ENCODE assay signal across 8 mouse cellular contexts in the genomic region with DNA sequence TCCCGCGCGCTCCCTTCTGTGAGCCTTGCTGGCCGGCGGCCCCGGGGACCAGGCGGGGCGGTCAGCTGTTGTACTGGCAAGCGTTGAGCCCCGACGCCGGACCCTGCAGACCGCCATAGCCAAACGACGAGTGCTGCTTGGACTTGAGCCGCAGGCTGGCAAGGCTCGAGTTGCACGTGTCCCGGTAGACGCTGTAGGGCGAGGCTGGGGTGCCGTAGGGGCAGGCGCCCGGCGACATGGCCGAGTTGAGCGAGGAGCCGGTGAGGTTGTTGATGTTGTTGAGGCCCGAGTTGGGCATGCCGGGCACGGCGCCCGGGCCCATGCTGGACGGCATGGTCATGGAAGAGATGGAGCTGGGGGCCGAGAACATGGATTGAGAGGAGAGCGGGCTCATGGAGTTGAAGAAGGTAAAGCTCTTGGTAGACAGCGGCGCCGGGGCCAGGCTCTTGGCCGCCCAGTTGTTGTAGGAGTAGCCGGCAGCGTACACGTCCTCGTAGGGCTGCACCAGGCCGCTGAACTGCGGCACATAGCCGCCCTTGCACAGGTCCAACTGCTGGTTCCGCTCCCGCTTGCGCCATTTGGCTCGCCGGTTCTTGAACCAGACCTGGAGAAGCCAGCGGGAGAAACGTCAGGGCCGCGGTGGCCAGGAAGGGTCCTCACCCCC. TPM values are rescaled to one million over a fixed set of nuclear protein-coding genes. Genes with fewer than 3 reads are reported as not detected.
DNase-seq lines count a peak whose midpoint lies in the region; ATAC-seq and TF ChIP-seq lines count a peak whose summit lies in the region.

No protein-coding gene starts in this region.

- H3K36me3 ChIP-seq in kidney, embryonic 15.5 days: no peaks in the 10 kb centered on the region
- H3K36me3 ChIP-seq in forebrain, embryonic 16.5 days (ENCODE audit: control insufficient read depth, insufficient read depth): no peaks in the 10 kb centered on the region
- H3K36me3 ChIP-seq in limb, embryonic 15.5 days: no peaks in the 10 kb centered on the region

- H3K27me3 ChIP-seq in kidney, embryonic 15.5 days: peaks cover 94% of the 10 kb centered on the region
- peaks cover 67% of the 10 kb centered on the region for H3K27me3 ChIP-seq in forebrain, embryonic 16.5 days (replicated peaks; ENCODE audit: control insufficient read depth, insufficient read depth, low read length)
- peaks cover 87% of the 10 kb centered on the region for H3K27me3 ChIP-seq in limb, embryonic 15.5 days

- 2% methylated on average over 56 of the region's 56 CpGs for WGBS in kidney, embryonic 15.5 days
- under 1% methylated on average over 56 of the region's 56 CpGs for WGBS in forebrain, embryonic 16.5 days
- WGBS in limb, embryonic 15.5 days: 4% methylated on average over 56 of the region's 56 CpGs

- H3K4me2 ChIP-seq in kidney, embryonic 15.5 days: peak overlapping the region; percentile 21; the same call in 1 of the 2 replicates
- H3K4me2 ChIP-seq in forebrain, embryonic 16.5 days (ENCODE audit: low read length): no peak overlapping the region
- H3K4me2 ChIP-seq in limb, embryonic 15.5 days: peak overlapping the region; percentile 44

- no peak for TF ChIP-seq CTCF in brain, embryonic 14.5 days (IDR thresholded peaks at IDR 0.05; ENCODE audit: borderline replicate concordance, extremely low read depth, insufficient read depth, insufficient read length)

- no peak for DNase-seq in kidney, adult 8-10 months
- peak; percentile 38 for DNase-seq in brain, embryonic 14.5 days (ENCODE audit: low read depth)
- DNase-seq in right cerebral cortex, postnatal 4 days: no peak
- no peak for DNase-seq in right cerebral cortex, postnatal 10 days (ENCODE audit: low spot score in 2 of 2)
- no peak for DNase-seq in thymus, adult 18-20 months

- no peak overlapping the region for H3K9ac ChIP-seq in kidney, embryonic 15.5 days
- H3K9ac ChIP-seq in forebrain, embryonic 16.5 days (replicated peaks; ENCODE audit: low read depth, low read length): no peak overlapping the region
- H3K9ac ChIP-seq in limb, embryonic 15.5 days: no peak overlapping the region

- peak overlapping the region; percentile 9; the same call in 1 of the 2 replicates for H3K4me3 ChIP-seq in kidney, embryonic 15.5 days (replicated peaks)
- H3K4me3 ChIP-seq in forebrain, embryonic 16.5 days (replicated peaks; ENCODE audit: low read length): no peak overlapping the region
- peak overlapping the region; percentile 23 for H3K4me3 ChIP-seq in limb, embryonic 15.5 days

- no peak for TF ChIP-seq POLR2A in brain, embryonic 14.5 days (IDR thresholded peaks at IDR 0.05; ENCODE audit: borderline replicate concordance, extremely low read depth, insufficient read depth, insufficient read length, poor library complexity, severe bottlenecking)

- H3K4me1 ChIP-seq in kidney, embryonic 15.5 days: peaks cover 50% of the 10 kb centered on the region
- H3K4me1 ChIP-seq in forebrain, embryonic 16.5 days (replicated peaks; ENCODE audit: control insufficient read depth, insufficient read depth, low read length): peaks cover 15% of the 10 kb centered on the region
- peaks cover 57% of the 10 kb centered on the region for H3K4me1 ChIP-seq in limb, embryonic 15.5 days

- no peak overlapping the region for H3K27ac ChIP-seq in kidney, embryonic 15.5 days
- no peak overlapping the region for H3K27ac ChIP-seq in forebrain, embryonic 16.5 days (ENCODE audit: low read length)
- H3K27ac ChIP-seq in limb, embryonic 15.5 days: no peak overlapping the region

- no peak for ATAC-seq in kidney, embryonic 15.5 days (replicated peaks; ENCODE audit: low FRiP score)
- 0 out of 2 replicates have a peak, but pooled peaks have one; percentile 42 for ATAC-seq in forebrain, embryonic 16.5 days
- ATAC-seq in limb, embryonic 15.5 days (ENCODE audit: insufficient number of reproducible peaks, low FRiP score, low TSS enrichment, low read depth): no peak

- no peaks in the 10 kb centered on the region for H3K9me3 ChIP-seq in kidney, embryonic 15.5 days (replicated peaks)
- no peaks in the 10 kb centered on the region for H3K9me3 ChIP-seq in forebrain, embryonic 16.5 days (ENCODE audit: control insufficient read depth, low read length)
- no peaks in the 10 kb centered on the region for H3K9me3 ChIP-seq in limb, embryonic 15.5 days

RNA-seq across cellular contexts. Expression of gene Pitx1, which starts 9.9 kb away (rescaled TPM):
- 2.0 and 3.6 TPM in 2 replicates for polyA plus RNA-seq in kidney, embryonic 15.5 days (2015; fragmentation: Nextera tagmentation; extraction: Ambion mirVana)
- 1.3 and 1.4 TPM in 2 replicates for polyA plus RNA-seq in brain, embryonic 14.5 days (2012; rRNA removed)
- 0.35 TPM in 1 of 2 replicates, not detected in the other for polyA plus RNA-seq in forebrain, embryonic 16.5 days (2015; fragmentation: Nextera tagmentation; extraction: Ambion mirVana)
- polyA plus RNA-seq in limb, embryonic 15.5 days (2015; fragmentation: Nextera tagmentation; extraction: Ambion mirVana): 22.6 and 37.5 TPM in 2 replicates

RNA-seq across cellular contexts. Expression of gene Catsper3, which starts 41.8 kb away (rescaled TPM):
- not detected in 2 replicates for polyA plus RNA-seq in kidney, embryonic 15.5 days (2015; fragmentation: Nextera tagmentation; extraction: Ambion mirVana)
- polyA plus RNA-seq in brain, embryonic 14.5 days (2012; rRNA removed): 0.05 and 0.06 TPM in 2 replicates
- not detected in 2 replicates for polyA plus RNA-seq in forebrain, embryonic 16.5 days (2015; fragmentation: Nextera tagmentation; extraction: Ambion mirVana)
- 0.22 TPM in 1 of 2 replicates, not detected in the other for polyA plus RNA-seq in limb, embryonic 15.5 days (2015; fragmentation: Nextera tagmentation; extraction: Ambion mirVana)
